Mouse (Mus musculus) heart, postnatal 0 days (tissue): ENCODE data around the gene Ear14. TPM values are rescaled to one million over a fixed set of nuclear protein-coding genes. Genes with fewer than 3 reads are reported as not detected.
"Not testable (repeated sequence)": the region's sequence is repeated elsewhere in the genome, so short reads cannot be mapped to it uniquely, and the experiment has no call there.

Experiments
- ATAC-seq: fragments of 200-750 bp; cut with Nextera tagmentation; 2 replicates; pipeline ENCODE4 v1.8.0; 2017; ENCODE audit warnings: low read depth, moderate number of reproducible peaks, moderate library complexity; ENCODE audit not compliant: insufficient read depth
- DNase-seq: peaks from one replicate; pipeline ENCODE4 v3.0.0-alpha.2; 2016; ENCODE audit warnings: low spot score
- H3K27ac ChIP-seq: fragments of 300-500 bp; sonication (generic); 2 replicates; pipeline ENCODE4 v1.5.1; 2014; ENCODE audit warnings: low read depth, mild to moderate bottlenecking
- H3K27me3 ChIP-seq: fragments of 300-500 bp; sonication (generic); 2 replicates; pipeline ENCODE4 v1.6.1; 2014; ENCODE audit warnings: low read length, mixed read lengths; ENCODE audit not compliant: control insufficient read depth, insufficient read depth
- H3K36me3 ChIP-seq: fragments of 300-500 bp; sonication (generic); replicated peaks from 2 replicates; pipeline ENCODE4 v1.6.1; 2014; ENCODE audit warnings: low read length, mixed read lengths; ENCODE audit not compliant: control insufficient read depth, insufficient read depth
- H3K4me1 ChIP-seq: fragments of 300-500 bp; sonication (generic); 2 replicates; pipeline ENCODE4 v1.6.1; 2014; ENCODE audit warnings: antibody characterized with exemption; ENCODE audit not compliant: control insufficient read depth, insufficient read depth
- H3K4me2 ChIP-seq: fragments of 300-500 bp; sonication (generic); 2 replicates; pipeline ENCODE4 v1.6.1; 2014; ENCODE audit warnings: low read depth, mild to moderate bottlenecking, low read length, moderate library complexity
- H3K4me3 ChIP-seq: fragments of 300-500 bp; sonication (generic); 2 replicates; pipeline ENCODE4 v1.5.1; 2014; ENCODE audit warnings: low read depth, low read length
- H3K9ac ChIP-seq: fragments of 300-500 bp; sonication (generic); replicated peaks from 2 replicates; pipeline ENCODE4 v1.6.1; 2014; ENCODE audit warnings: low read depth, low read length, mixed read lengths
- H3K9me3 ChIP-seq: fragments of 300-500 bp; sonication (generic); replicated peaks from 2 replicates; pipeline ENCODE4 v1.6.1; 2016; ENCODE audit warnings: low read length; ENCODE audit not compliant: control insufficient read depth
- CTCF ChIP-seq: IDR thresholded peaks from 2 replicates; pipeline ENCODE4 v1.5.1; 2016; ENCODE audit warnings: antibody characterized with exemption, control low read depth, low read depth
- EP300 ChIP-seq: IDR thresholded peaks from 2 replicates; pipeline ENCODE4 v1.6.1; 2016; ENCODE audit warnings: antibody characterized with exemption, low read depth
- WGBS: fragments of 180-500 bp; shearing (Covaris S2); extraction: QIAGEN DNeasy Blood & Tissue Kit; methylation state at CpG from one replicate; pipeline ENCODE4 v1.1.7; 2014; 5-methylcytosine and 5-hydroxymethylcytosine counted together
- polyA plus RNA-seq: library from polyadenylated mRNA; unstranded; fragments of >200 nt; fragmentation: Nextera tagmentation; extraction: Ambion mirVana; gene quantifications from 2 replicates; pipeline ENCODE4 v1.2.1, GENCODE M21; 2015
- total RNA-seq: library from RNA; depleted of rRNA; stranded (reverse); fragments of >200 nt; gene quantifications from 2 replicates; pipeline ENCODE4 v1.2.3, GENCODE M21; 2014; ENCODE audit warnings: low replicate concordance; rRNA removed

The Ear14 gene
- total RNA-seq = not detected in 2 replicates
- not detected in 2 replicates for polyA plus RNA-seq

DNA sequence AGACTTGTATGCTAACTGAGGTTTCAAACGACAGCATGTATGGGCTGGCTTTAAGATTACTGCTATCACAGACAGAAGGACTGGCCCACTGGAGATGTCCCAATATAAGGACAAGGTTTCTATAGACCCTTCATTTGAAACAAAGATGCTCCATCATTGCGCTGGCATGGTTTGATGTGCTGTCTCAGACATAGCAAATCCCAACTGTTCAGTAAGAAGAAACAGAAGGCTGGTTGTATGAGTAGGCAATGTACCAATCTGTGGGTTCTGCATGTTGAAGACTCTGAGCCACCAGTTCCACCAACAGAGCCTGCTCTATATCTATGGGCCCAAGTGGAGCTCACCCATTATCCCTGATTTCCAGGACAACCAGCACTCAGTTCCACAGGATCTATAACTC is at the start of gene Ear14:
TSS of gene Ear14 (plus strand) at position 277 of the 400 bp plus-strand sequence.
- DNase-seq (no peak), ATAC-seq (no peak)
- H3K4me2 ChIP-seq = no peak within 1 kb of the TSS
- H3K27ac ChIP-seq = no peak within 1 kb of the TSS
- no peaks in the 10 kb centered on the region for H3K9me3 ChIP-seq
- H3K9ac ChIP-seq = no peak within 1 kb of the TSS
- 78% methylated on average over 2 of the region's 2 CpGs for WGBS
- no peaks in the 10 kb centered on the region for H3K4me1 ChIP-seq
- H3K27me3 ChIP-seq = no peaks in the 10 kb centered on the region
- no peak for TF ChIP-seq EP300
- TF ChIP-seq CTCF = no peak
- no peaks in the 10 kb centered on the region for H3K36me3 ChIP-seq
- no peak within 1 kb of the TSS for H3K4me3 ChIP-seq

DNA sequence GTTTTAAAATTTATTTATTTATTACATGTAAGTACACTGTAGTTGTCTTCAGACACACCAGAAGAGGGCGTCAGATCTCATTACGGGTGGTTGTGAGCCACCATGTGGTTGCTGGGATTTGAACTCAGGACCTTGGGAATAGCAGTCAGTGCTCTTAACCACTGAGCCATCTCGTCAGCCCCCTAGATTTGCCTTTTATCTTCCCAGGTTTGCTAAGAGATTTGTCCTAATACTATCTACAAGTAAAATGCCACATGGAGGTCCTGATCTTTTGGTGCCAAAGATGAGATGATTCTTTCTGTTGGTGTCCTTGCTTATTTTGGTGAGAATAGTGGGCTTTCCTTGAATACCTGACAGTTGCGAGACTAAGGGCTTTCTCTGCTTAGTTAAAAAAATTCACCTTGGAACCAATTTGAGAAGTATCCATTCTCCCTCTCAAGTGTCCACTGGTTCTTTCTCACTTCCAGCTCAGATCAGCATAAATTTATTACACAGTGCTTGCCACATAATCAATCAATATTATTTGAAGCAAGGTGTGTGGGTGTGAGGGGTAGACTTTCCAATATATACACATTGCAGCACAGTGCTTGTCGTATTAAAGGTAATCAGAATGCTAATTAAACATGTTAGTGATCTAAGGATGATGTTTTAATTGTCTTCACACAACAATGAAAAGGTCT is 47.0 kb upstream of the Ear14 start:
- Histone ChIP-seq H3K4me2 (no peak overlapping the region), H3K27me3 (no peaks in the 10 kb centered on the region), H3K9ac (no peak overlapping the region), H3K4me3 (no peak overlapping the region), H3K4me1 (no peaks in the 10 kb centered on the region), H3K9me3 (no peaks in the 10 kb centered on the region), H3K36me3 (no peaks in the 10 kb centered on the region), H3K27ac (no peak overlapping the region)
- no peak for TF ChIP-seq CTCF
- no peak for ATAC-seq
- WGBS = 85% methylated on average over 5 of the region's 5 CpGs
- DNase-seq = no peak

DNA sequence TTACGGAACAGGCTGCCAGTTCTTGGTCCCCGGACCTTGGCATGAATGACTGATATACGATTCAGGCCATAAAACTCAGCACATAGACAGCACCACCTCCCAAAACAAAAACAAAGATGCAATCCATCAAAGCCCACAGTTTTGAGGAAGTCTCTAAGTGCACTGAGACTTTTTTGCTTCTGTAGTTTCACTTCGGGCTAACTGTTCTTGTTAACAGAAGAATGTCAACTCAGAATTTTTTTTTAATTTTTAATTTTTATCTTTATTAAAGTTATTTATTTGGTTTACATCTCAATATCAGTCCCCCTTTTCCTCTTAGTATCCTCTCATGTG is 46.5 kb upstream of the Ear14 start:
- 75% methylated on average over 4 of the region's 4 CpGs for WGBS
- Histone ChIP-seq H3K4me3 (no peak overlapping the region), H3K36me3 (no peaks in the 10 kb centered on the region), H3K9me3 (no peaks in the 10 kb centered on the region), H3K4me1 (no peaks in the 10 kb centered on the region), H3K27me3 (no peaks in the 10 kb centered on the region), H3K27ac (no peak overlapping the region), H3K4me2 (no peak overlapping the region), H3K9ac (no peak overlapping the region)
- TF ChIP-seq EP300 = no peak
- no peak for TF ChIP-seq CTCF
- DNase-seq (no peak), ATAC-seq (no peak)

DNA sequence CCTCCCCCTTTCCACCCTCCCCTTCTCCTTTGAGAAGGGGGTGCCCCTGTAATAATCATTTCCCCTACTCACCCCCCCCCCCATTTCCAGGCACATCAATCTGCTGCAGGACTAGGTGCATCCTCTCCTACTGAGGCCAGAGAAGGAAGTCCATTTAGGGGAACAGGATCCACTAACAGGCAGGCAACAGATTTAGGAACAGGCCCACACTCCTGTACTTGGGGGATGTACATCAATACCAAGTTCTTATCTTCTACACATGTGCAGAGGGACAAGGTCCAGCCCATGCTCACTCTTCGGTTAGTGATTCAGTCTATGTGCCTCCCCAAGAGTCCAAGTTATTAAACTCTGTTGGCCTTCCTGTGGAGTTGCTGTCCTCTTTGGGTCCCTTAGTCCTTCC is 46.1 kb upstream of the Ear14 start:
- H3K9ac ChIP-seq = no peak overlapping the region
- no peaks in the 10 kb centered on the region for H3K9me3 ChIP-seq
- no peak overlapping the region for H3K4me3 ChIP-seq
- DNase-seq (no peak), ATAC-seq (no peak)
- no peak overlapping the region for H3K4me2 ChIP-seq
- no peaks in the 10 kb centered on the region for H3K27me3 ChIP-seq
- no peak overlapping the region for H3K27ac ChIP-seq
- WGBS = 73% methylated on average over 1 of the region's 1 CpGs
- TF ChIP-seq CTCF = no peak
- TF ChIP-seq EP300 = no peak
- H3K4me1 ChIP-seq = no peaks in the 10 kb centered on the region
- no peaks in the 10 kb centered on the region for H3K36me3 ChIP-seq

DNA sequence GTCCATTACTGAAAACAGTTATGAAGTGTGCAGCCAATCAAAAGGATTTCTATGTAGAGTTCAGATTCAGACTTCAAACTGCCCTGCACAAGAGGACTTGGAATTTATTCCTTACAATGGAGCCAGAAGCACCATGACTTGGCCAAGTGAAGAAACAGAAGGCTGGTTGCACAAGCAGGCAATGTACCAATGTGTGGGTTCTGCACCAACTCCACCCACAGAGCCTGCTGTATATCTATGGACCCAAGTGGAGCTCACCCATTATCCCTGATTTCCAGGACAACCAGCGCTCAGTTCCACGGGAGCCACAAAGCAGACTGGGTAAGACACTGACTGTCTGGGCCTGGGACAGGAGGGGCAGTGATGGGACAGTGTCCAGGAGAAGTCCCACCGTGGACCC is 41.2 kb upstream of the Ear14 start, which contains the start of gene Rnase2b:
TSS of gene Rnase2b (plus strand) at position 285 of the 400 bp plus-strand sequence.
- WGBS = 87% methylated on average over 3 of the region's 3 CpGs
- not testable (repeated sequence) for ATAC-seq, DNase-seq, H3K4me1 ChIP-seq, H3K36me3 ChIP-seq, H3K27ac ChIP-seq, H3K9me3 ChIP-seq, H3K4me2 ChIP-seq, H3K27me3 ChIP-seq, H3K4me3 ChIP-seq, H3K9ac ChIP-seq

DNA sequence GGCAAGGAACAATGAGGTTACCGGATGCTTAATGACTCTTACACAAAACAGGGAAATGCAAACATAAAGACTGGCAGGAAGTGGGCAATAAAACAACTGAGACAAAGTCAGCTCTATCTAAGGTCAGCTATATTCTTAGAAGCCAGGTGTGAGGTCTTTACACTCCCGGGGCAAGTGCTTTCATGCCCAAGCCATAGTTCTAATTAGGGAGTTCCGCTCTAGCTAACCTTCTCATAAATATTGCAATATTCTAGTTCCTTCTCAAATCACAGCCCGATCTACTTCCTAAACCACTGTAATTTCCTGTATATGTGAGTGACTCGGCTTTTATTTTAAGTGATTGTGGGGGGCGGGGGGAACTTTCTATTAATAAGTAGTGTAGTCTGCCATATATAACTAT is 39.9 kb upstream of the Ear14 start:
- not testable (repeated sequence) for H3K27ac ChIP-seq, H3K27me3 ChIP-seq, H3K9me3 ChIP-seq, DNase-seq, ATAC-seq, H3K4me1 ChIP-seq, H3K4me3 ChIP-seq, H3K4me2 ChIP-seq, H3K9ac ChIP-seq, H3K36me3 ChIP-seq
- WGBS = 76% methylated on average over 6 of the region's 6 CpGs
